Mouse (Mus musculus): ENCODE results near the gene Epb41. TPM values are rescaled to one million over a fixed set of nuclear protein-coding genes. Genes with fewer than 3 reads are reported as not detected.

Epb41 gene
- polyA plus RNA-seq (2014; fragmentation: Illumina TruSeq; extraction: RNeasy Lipid Tissue Mini Kit (QIAGEN cat#74804); ENCODE audit: low read depth, low replicate concordance), result 80.6 TPM

GRCm38 (mm10) chr4:132074933-132075769 is at the start of gene Epb41:
Gene Epb41 (minus strand): TSS chr4:132075321.

DNA sequence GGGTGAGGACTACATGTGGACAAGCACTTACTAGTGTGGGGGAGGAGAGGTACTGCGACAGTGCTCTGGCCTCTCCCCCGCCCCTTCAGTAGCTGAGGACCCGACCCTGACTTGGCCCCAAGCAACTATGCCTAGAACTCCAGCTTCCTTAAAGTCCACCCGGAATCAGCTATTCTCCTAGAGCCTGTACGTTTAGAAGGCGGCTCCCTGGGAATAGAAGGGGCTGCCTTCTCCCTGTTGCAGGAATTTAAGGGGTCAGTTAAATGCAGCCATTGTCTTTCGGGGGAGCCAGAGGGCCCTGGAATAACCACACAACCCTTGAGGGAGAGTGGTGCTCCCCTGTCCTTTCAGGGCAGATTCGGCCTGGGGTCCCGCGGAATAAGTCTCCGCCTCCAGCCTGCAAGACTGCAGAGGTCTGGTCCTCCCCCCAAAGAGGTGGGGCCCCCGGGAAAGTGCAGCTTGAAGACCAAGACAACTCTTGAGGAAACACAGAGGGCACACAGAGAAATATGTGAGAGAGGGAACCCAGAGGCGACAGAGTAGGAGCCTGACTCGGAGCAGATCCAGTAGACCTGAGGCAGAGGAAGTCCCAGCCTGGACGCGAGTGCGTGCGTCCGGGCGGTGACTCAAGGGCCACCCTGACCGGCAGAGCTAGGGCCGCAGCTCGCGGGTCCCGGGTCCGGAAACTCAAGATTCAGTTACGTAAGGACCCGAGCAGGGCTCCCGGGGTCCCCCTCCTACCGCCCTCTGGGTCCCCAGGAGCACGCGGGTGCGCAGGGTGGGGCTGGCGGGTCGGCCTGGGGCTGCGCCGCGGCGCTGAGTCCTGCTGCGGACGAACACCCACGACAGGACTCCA is 816 bp downstream of the Epb41 start, which contains the start of gene Gm10300:
Gm10300 (plus strand) TSS at position 621 of the 856 bp plus-strand sequence.

DNA sequence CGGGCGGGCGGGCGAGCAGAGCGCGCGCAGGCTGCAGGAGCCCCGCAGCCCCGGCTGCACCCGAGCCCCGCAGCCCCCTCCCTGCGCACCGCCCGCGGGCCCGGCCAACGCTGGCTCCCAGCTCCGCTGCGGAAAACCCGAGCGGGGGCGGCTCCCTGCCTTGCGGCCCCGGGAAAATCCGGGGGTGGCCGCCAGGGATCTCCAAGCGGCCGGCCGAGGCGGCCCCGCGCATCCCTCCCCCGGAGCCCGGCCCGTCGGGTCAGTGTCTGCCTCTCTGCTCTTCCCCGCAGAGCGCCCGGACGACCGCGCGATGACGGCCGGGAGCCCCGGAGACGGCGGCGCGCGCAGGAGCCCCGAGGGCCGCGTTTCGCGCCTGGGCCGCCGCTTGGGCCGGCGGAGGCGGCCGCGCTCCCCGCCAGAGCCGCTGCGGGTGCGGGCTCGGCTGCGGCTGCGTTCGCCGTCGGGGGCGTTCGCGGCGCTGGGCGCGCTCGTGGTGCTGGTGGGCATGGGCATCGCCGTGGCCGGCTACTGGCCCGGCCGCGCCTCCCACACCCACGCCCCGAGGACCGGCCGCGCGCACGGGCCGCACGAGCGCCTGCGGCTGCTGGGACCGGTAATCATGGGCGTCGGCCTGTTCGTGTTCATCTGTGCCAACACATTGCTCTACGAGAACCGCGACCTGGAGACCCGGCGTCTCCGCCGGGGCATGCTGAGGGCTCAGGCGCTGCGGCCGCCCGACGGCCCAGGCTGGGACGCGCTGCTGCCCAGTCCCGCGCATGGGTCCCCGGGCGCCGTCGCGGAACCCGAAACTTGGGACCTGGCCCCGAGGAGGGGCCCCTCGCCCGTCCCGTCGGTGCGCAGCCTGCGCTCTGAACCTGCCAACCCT is 153.4 kb downstream of the Epb41 start, which contains the start of gene Tmem200b:
Tmem200b (plus strand) TSS at position 311 of the 886 bp plus-strand sequence.

Other genes with a start within 250 kb of the Epb41 start
- gene Ptpru, start 237.0 kb downstream of the Epb41 start, polyA plus RNA-seq (2014; fragmentation: Illumina TruSeq; extraction: RNeasy Lipid Tissue Mini Kit (QIAGEN cat#74804); ENCODE audit: low read depth, low replicate concordance), result 3.4 TPM
- gene Mecr, start 231.9 kb downstream of the Epb41 start, polyA plus RNA-seq (2014; fragmentation: Illumina TruSeq; extraction: RNeasy Lipid Tissue Mini Kit (QIAGEN cat#74804); ENCODE audit: low read depth, low replicate concordance), result 33.2 TPM
- gene Srsf4, start 201.7 kb downstream of the Epb41 start, polyA plus RNA-seq (2014; fragmentation: Illumina TruSeq; extraction: RNeasy Lipid Tissue Mini Kit (QIAGEN cat#74804); ENCODE audit: low read depth, low replicate concordance), result 33.1 TPM
- 5.4 TPM for gene Tmem200b, start 153.6 kb downstream of the Epb41 start, polyA plus RNA-seq (2014; fragmentation: Illumina TruSeq; extraction: RNeasy Lipid Tissue Mini Kit (QIAGEN cat#74804); ENCODE audit: low read depth, low replicate concordance)
- gene Gm10300, start 624 bp downstream of the Epb41 start, polyA plus RNA-seq (2014; fragmentation: Illumina TruSeq; extraction: RNeasy Lipid Tissue Mini Kit (QIAGEN cat#74804); ENCODE audit: low read depth, low replicate concordance), result not detected
- gene Oprd1, start 69.2 kb upstream of the Epb41 start, polyA plus RNA-seq (2014; fragmentation: Illumina TruSeq; extraction: RNeasy Lipid Tissue Mini Kit (QIAGEN cat#74804); ENCODE audit: low read depth, low replicate concordance), result 0.45 TPM
- 15.2 TPM for gene Ythdf2, start 137.0 kb upstream of the Epb41 start, polyA plus RNA-seq (2014; fragmentation: Illumina TruSeq; extraction: RNeasy Lipid Tissue Mini Kit (QIAGEN cat#74804); ENCODE audit: low read depth, low replicate concordance)
- 7.6 TPM for gene Gmeb1, start 186.3 kb upstream of the Epb41 start, polyA plus RNA-seq (2014; fragmentation: Illumina TruSeq; extraction: RNeasy Lipid Tissue Mini Kit (QIAGEN cat#74804); ENCODE audit: low read depth, low replicate concordance)
- gene Taf12, start 199.1 kb upstream of the Epb41 start, polyA plus RNA-seq (2014; fragmentation: Illumina TruSeq; extraction: RNeasy Lipid Tissue Mini Kit (QIAGEN cat#74804); ENCODE audit: low read depth, low replicate concordance), result 31.2 TPM
- 2.6 TPM for gene Rab42, start 228.1 kb upstream of the Epb41 start, polyA plus RNA-seq (2014; fragmentation: Illumina TruSeq; extraction: RNeasy Lipid Tissue Mini Kit (QIAGEN cat#74804); ENCODE audit: low read depth, low replicate concordance)